Mouse (Mus musculus) spleen, adult 18-20 months (tissue): ENCODE results near the gene Frmd4b.
A peak's percentile ranks its signal among the peaks of the same experiment; 100 is the strongest.

Source experiments
- DNase-seq, 2 experiments: peaks; one replicate each; pipeline ENCODE4 v3.0.0; 2022; ENCODE audit warnings: mixed read lengths in 2 of 2

Frmd4b gene

DNA sequence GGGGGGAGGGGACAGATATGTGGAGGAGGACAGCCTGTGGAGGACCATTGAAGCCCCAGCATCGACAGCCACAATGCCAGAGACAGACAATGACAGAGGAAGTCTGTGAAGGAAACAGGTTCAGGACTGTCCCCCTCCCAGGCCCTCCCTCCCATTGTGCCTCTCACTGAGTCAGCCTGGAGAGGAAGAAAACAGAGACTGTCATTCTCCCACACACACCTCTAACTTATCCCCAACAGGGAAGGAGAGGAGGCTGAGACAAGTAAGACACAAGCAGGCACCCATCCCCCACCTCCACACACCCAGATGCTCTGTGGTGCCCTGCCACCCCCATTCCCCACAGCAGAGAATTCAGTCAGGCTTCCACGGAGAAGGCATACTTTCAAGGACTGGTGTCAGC, 98.9 kb downstream of the Frmd4b start:
- DNase-seq = no peak

DNA sequence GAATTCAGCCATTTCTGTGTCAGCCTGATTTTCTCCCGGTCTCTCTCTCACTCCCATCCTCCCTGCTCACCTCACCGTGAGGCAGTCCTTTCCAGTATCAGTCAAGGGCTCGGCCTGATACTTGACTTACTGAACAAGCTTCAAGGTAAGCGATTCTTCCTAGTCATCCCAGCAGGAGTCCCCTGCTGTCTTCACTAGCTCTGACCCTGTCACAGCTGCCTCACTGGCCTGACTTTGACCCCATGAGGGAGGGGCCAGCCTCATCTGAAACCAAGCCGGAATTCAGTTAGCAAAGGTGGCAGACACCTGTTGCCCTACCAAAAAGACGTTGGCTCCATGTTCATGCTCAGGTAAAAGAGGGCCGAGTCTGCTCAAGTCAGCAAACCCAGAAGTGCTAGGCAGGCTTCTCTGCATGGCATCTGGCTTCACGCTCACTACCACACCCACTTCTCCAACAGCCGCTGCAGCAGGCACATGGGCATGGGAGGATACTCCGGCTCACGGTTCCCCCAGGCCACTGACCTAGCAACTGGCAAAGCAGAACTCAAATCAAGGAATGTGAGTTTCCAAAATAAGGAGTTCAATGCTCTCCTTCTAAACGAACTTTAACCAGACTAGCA, 99.6 kb downstream of the Frmd4b start:
- no peak for DNase-seq

DNA sequence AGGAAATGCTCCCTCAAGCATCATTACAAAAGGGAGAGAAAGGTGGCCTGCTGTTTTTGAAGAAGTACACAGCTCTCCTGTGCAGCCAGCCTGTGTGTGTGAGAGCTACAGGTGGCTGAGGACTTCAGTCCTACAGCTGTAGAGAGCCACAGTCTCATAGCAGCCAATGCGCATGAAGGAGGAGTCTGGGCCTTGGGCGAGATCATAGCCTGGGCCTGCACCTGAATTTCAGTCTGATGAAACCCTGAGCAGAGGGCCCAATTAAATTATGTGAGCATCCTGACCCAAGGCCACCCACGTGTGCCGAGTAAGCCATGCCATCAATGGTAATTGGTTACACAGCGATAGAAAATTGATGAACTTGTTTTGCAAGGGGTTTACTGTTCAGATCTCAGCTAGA, 100.4 kb downstream of the Frmd4b start:
- DNase-seq = no peak

DNA sequence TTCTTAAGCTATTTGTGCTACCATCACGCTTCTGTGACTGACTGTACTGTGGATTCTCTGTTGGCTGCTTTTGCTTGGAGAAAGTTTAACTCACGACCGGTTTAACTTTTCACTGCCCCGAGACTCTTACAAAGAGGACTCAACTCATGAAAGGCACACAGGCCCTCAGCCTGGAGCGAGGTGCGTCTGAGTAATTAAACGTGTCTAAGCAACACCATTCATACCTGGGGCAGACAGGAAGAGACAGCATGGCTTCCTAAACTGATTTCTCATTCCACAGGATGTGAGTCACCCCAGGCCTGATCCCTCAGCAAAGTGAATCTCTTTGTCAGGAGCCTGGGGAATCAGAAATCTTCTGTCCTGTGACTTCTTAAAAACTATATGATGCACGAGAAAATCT, 106.6 kb downstream of the Frmd4b start:
- no peak for DNase-seq

DNA sequence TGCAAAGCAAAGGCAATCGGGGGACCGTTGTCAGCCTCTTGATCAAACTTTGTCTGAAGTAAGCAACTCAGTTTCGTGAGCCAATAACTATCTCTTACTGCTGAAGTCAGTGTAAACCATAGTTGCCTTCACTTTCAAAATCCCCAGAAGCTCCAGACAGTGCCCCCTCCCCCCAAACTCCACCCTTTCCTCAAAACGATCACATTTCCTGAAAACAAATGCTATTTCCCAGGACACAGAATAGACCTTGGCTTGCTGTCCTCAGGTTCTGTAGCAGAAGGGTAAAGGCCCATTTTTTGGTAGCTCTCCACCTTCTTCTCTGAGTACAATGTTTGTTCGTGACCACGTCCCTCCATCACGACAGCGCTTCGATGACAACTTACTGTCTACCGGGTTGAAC, 107.9 kb downstream of the Frmd4b start:
- no peak for DNase-seq

DNA sequence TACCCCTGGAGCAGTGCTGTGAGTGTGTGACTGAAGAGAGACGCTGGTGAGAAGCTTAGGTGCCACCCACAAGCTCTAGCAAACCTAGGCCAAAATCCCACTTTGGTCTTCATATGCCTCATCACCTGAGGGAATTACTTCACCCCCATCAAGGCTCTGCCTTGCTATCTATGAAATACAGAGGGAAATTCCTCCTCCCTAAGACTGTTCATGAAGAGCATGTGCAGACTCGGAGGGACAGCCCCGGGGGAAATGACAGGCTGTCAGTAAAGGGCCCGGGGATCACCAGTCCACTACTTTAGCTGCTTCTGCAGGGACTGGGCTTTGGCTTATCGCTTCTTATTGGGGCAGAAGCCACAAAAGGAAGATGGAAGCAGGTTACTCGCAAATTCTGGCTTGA, 108.9 kb downstream of the Frmd4b start:
- no peak for DNase-seq

DNA sequence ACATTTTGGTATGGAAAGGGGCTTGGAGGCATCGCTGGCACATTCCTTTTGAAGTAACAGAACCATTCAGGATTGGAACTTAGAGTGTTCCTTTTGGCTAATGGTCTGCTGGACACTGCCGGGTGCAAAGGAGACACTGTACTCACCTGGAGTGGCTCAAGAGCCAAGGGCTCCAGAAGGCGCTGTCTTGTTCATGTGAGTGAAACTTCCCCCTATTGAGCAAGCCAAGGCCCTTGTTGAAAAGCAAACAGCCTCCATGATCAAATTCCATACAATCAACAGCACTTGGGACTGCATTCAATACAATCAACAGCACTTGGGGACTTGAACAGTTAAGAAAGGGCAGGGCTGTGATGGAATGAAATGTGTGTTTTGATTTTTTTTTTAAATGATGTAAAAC, 109.4 kb downstream of the Frmd4b start:
- DNase-seq = no peak

DNA sequence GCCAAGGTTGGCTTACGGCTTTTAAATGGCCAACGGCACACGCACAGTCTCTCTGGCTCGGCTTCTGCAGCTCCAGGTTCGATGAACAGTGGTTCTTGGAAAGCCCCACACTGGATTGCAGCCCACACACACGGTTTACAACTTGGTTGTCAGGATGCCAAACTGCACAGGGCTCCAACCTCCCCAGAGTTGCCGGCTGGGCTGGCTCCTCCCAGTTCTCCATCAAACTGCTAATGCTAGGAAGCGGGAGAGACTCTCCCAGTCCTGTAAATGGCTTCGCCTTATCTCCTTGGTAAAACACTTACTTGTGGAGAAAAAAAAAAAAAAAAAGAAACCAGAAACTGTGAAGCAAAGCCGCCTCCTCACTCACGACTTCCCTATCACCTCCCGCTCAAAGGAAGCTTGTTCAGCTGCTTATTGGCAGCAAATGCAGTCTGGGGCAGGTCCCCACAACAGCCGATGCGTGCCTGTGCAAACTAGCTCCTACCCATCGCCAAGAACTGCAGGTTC, 111.1 kb downstream of the Frmd4b start:
- no peak for DNase-seq

DNA sequence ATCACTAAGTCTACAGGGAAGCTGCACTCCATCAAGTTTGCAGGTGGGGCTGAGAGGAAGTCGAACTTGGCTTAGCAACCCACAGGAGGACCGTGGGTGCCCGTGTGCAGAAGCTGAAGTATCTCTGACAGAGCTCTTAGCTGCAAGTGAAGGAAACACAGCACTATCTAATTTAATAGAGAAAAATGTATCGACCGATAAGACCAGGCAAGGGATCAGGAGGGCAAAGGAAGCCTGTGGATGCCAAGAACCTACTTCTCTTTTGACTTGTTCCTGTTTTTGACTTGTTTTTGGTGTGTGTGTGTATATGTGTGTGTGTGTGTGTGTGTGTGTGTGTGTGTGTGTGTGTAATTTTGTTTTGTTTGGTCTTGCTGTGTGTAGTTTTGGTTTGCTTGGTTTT, 112.7 kb downstream of the Frmd4b start:
- DNase-seq = no peak

DNA sequence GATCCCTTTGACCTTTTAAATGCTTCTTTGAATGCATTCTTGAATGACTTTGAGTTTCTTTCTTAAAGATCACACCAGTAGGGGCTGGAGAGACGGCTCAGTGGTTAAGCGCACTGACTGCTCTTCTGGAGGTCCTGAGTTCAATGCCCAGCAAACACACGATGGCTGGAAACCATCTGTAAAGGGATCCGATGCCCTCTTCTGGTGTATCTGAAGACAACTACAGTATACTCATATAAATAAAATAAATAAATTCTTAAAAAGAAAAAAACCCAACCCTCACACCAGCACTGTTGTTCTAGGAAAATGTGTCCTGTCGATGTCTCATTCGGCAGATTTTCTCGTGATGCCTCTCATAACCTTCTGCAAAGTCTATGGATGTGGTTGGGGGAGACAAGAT, 116.3 kb downstream of the Frmd4b start:
- DNase-seq = no peak

DNA sequence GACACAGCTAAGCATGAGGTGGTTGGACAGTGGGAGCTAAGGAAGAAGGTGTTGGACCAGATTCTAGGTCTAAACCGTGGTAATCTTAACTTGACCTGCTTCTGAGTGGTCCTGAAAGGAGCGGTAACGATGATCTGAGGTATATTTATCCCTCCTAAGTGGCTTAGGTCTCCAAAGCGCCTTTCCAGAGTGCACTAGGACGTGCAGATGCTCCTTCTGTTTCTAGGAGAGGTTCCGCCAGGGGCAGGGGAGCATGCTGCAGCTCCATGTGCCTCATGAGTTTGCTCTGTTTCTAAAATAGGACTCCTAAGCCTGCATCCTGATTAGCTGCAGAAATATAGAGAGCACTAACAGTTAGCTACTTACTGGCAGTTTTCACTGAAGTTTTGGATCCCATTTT, 117.1 kb downstream of the Frmd4b start:
- DNase-seq = no peak

DNA sequence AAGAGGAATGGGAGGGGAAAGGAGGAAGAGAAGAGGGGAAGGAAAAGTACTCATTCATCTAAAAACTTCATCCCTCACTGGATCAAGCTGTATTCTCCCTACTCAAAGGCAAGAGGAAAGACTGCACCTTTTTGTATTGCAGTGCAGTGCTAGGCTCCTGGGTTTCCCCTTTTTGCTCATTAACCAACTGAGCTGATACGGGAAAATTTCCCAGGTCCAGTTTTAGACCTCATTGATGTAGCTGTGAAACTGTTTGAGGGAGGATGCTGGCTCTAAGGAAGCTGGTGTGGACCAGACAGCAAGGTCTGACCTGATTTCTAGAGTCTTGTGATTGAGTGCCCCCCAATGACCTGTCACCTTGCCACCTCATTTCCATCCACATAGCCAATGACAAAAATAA, 121.3 kb downstream of the Frmd4b start:
- no peak for DNase-seq

DNA sequence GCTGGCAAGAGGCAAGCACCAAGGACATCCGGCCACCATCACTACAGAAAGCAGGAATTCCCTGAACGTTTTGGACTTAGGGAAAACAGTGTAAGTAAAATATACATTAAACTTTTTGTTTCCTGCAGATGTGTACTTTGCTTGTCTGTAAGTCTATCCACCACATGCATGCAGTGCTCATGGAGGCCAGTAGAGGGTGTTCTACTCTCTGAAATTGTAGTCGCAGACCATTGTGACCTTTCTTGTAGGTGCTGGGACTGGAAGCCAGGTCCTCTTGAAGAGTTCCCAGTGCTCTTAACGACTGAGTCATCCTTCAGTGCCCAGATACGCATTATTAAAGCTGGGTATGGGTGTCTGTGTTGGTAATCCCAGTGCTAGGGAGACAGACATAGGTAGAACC, 126.3 kb downstream of the Frmd4b start:
- no peak for DNase-seq

DNA sequence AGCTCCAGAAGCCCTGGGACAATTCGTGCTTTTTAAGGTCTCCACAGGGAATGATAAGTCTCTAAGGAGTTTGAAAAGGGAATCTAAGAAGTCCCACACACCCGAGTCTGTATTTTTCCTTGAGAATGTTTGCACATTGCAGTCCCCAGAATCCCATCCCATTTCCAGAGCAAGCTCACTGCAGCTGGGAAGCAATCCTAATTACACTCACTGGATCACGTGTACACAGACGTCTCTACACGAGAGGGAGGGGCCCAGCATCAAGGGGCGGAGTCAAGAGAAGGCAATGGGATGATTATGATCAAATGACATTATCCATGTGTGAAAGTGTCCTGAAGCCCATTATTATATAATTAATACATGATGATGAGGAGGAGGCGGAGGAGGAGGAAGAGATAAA, 128.5 kb downstream of the Frmd4b start:
- no peak for DNase-seq

DNA sequence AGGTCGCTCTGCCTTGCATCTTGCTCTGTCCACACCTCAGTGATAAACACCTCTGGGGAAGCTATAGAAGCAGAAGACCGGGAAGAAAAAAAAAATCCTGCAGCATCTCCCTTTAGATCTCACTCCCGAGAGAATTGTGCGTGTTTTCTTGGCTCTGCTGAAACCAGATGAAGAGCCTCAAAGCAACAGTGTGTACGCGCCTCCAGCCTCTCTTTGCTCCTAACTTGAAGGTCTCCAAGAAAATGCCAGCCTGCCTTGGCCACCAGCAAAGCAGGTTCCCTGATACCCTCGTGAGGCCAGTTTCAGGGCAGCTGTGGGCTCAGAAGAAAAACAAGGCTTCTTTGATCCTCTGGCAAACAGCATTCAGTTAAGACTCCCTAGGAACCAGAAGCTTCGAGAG, 129.1 kb downstream of the Frmd4b start:
- DNase-seq = no peak

DNA sequence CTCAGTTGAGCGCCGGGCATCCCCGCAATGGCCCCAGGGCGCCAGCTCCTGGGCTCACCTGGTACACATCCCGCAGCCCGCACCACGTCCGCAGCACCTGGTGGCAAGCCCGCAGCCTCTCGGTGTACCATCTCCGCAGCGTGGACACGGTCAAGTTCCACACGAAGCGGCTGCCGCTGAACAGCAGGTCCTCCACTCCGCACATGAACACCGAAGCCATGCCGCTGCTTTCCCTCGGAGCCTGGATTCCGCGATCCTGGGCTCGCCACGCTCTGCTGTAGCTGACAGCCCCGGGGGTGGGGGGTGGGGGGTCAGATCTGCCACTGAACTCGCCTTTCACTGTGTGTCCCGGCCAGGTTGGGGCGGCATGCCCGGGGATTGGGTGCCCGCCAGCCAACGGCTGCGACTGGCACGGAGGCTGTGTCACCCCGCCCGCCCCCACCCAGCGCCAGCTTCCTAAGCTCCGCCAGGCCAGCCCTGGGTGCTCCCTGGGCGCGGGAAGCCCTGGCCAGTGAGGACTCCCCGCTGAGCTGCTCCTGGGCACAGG, 129.7 kb downstream of the Frmd4b start:
- DNase-seq = peak; percentile 20 to 22

DNA sequence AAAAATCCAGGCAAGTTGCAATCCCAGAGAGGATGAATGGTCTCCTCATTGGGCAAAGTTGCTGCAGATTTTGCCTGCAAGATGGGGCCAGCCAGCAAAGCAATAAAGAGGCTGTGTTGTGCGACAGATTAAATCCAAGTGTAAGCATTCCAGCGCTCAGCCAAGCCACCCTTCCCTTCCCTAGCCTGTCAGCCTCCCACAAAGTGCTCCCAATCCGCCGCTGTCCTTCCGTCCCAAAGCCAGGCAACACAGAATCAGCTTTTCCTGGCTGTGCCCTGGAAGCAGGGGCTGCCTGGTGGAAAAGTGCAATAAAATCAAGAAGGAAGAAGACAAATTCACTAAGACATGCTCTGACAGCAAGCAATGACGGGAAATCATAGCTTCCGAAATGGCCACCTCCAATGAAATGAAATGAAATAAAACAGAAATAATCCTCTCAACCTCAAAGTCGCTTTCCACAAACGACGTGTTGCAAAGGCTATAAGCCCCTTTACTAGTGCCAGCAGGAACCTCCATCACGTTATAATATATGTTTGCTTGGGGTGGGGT, 130.5 kb downstream of the Frmd4b start:
- no peak for DNase-seq

DNA sequence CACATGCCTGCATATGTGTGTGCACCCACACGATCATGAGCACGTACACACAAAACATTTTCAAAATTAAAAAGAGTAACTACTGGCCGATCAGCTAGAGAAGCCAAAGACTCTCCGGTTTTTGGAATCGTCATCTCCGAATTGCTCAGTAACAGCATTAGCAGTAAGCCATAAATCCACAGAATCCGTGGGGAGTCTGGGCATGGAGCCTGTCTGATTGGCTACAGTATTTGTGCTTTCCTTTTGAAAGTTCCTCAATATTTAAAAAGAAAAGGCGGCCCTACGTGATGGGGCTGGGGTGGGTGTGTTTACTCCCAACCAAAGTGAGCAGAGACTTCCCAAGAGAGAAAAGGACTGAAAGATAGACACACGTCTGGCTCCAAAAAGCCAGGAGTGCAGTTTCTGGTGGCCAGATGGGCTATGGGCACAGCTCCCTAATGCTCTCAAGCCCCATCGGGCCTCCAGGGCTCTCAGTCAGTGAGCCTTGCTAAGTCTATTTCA, 131.4 kb downstream of the Frmd4b start:
- no peak for DNase-seq

DNA sequence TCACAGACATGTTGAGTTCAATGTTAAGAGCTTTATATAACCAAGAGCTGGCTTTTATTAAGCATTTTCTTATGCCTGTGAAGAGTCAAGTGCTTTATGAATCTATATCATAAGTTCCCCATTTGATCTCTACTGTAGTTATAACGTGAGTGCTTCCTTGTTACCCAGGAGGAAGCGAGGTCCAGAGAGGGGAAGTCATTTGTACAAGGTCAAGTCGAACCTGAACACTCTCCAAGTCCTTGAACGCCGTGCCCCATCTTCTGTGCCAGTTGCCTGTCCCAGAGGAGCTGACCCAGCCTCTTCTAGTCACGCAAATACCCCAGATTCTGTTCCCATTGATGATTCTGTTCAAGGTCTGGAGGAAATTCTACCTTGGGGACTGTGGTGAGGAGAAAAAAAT, 135.4 kb downstream of the Frmd4b start:
- no peak for DNase-seq

DNA sequence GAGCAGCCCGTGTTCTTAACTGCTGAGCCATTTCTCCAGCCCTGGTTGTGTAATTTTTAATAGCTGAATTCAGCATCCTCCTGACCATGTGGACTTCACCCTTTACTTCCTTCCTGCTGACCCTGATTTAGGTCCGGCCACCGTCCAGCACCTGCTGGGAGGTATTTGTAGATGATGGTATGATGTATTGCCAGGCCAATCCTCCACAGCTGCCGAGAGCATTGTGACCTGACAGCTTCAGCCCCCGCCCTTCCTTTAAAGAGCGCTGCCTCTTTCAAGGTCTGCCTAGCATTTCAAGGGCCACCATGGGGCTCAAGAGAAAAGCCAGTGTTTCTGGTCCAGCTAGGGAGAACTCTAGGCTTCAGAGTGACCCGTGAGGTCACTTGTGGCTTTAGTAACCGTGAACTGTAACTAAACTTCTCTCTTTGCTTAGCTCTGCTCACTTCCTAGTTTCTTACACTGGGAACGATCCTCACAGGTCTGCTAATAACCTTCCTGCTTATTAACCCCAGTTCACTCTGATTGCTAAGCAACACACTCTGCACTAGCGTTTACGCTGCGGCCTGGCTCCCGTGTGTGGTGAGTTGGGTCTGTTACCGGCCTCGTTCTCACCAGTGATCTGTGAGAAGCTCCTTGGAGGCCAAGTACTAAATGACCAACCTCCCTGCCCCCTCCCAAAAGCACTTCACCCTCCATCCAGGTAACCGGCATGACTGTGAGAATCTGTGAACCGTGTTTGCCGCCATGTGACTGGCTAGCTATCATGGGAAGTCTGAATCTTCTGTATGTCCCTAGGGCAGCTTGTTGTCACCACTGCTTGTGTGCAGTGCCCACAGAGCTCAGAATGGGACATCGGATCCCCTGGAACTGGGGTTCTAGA, 138.1 kb downstream of the Frmd4b start:
- DNase-seq = no peak

DNA sequence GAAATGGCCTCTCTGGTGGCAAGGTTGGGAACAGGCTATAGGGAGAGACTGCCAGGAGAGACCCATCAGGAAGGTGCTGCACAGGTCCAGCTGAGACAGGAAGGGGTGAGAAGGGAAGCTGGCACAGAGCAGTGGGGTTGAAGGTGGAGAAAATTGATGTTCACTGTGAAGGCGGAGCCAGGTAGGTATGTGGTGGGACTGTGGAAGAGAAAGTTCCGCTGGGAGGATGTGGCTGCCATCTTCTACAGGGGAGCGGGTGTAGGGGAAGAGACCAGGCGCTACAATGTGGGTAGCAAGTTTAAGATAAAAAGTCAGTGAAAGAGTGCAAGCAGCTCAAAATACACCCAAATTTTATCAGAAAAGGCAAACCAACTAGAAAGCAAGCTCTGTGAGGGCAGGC, 143.7 kb downstream of the Frmd4b start:
- DNase-seq = no peak

DNA sequence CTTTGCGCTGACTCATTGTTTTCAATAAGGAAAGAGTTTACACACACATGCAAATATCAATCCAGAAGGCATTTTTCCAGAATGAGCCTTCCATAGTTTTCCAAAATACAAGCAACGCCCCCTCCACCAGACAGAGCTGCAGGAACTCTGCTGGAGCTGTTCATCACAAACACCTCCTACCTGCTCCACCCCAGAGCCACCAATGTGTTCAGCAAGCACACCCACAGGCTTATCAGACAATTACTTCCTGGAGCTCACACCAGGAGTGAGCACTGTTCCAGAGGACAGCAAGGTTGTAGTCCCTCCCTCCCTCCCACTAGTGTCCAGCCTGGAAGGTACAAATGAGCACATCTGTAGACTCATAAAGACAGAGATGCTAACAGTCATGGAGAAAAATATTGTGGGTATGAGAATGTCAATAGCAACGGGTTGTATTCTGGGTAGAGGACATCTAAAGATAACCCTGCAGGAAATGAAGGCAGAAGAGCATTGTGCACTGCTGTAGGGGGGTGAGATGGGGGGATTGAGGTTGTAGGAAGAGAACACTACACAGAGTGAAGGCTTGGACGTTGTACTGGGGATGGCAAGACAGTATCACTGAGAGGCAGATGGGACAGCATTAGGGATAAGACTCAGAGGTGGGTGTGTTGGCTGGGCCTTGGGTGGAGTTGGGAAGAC, 144.3 kb downstream of the Frmd4b start:
- DNase-seq = no peak

DNA sequence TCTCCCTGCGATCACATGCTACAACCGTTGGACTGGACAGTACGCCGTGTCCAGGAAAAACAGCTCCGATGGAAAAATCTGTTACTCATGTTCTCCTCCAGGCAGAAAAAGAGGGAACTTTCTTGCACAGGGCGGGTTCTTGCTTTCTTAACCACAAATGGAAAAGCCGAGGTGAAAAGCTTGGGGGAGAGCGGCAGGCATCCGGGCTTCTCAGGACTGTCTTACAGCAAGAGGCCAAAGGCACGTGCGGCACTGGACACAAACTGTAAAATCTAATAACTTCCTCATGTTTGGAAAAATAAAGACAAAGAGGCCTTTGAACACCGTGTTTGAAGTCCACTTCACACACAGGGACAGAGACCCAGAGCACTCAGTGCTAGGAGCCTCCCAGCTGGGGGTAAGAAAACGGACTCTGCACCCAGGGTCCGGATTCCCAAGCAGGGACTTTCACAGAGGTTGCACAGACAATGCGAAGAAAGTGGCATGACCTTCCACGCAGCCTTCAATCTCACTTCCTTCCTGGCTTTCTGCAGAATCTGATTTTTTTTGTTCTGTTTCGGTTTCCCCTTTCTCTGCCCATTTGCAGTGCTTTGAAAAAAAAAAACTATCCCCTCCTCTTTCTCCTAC, 153.3 kb downstream of the Frmd4b start:
- peak; percentile 25 to 46 for DNase-seq
